Comparison of ENCODE assay signal across 17 mouse cellular contexts in genomic region chr2:33210841-33211240, GRCm38 (mm10). TPM values are rescaled to one million over a fixed set of nuclear protein-coding genes. Genes with fewer than 3 reads are reported as not detected.
A peak's percentile ranks its signal among the peaks of the same experiment; 100 is the strongest.
DNase-seq lines count a peak whose midpoint lies in the region; ATAC-seq and TF ChIP-seq lines count a peak whose summit lies in the region.
"Had no signal": no experiment of that assay in that cellular context is flagged by ENCODE, and none has a peak within 500 bp of the region (broad histone marks: within the 10 kb centered on the region; RNA-seq: fewer than 3 reads in every experiment).

No protein-coding gene starts in this region.

- H3K27ac ChIP-seq in midbrain, embryonic 15.5 days = no peak overlapping the region
- no peak overlapping the region for H3K27ac ChIP-seq in midbrain, embryonic 13.5 days
- H3K27ac ChIP-seq in liver, embryonic 11.5 days (ENCODE audit: low read depth, low read length) = no peak overlapping the region; the same call in 1 of the 2 replicates
- H3K27ac ChIP-seq in forebrain, embryonic 10.5 days = no peak overlapping the region; the same call in 1 of the 2 replicates
- no peak overlapping the region for H3K27ac ChIP-seq in gastrocnemius, adult 2 months
- H3K27ac ChIP-seq: heart, adult 2 months; limb, embryonic 12.5 days; stomach, embryonic 15.5 days had no signal

- intact Hi-C loops in gastrocnemius, adult 2 months (cut with DNase I) = no loop called here

- H3K4me2 ChIP-seq in midbrain, embryonic 15.5 days = no peak overlapping the region
- H3K4me2 ChIP-seq in midbrain, embryonic 13.5 days (replicated peaks) = no peak overlapping the region
- H3K4me2 ChIP-seq in liver, embryonic 11.5 days = no peak overlapping the region
- H3K4me2 ChIP-seq: limb, embryonic 12.5 days; stomach, embryonic 15.5 days had no signal

- no peaks in the 10 kb centered on the region for H3K36me3 ChIP-seq in midbrain, embryonic 15.5 days (replicated peaks)
- no peaks in the 10 kb centered on the region for H3K36me3 ChIP-seq in midbrain, embryonic 13.5 days
- H3K36me3 ChIP-seq in liver, embryonic 11.5 days (ENCODE audit: control insufficient read depth, insufficient read depth, low read length) = no peaks in the 10 kb centered on the region
- no peaks in the 10 kb centered on the region for H3K36me3 ChIP-seq in forebrain, embryonic 10.5 days (replicated peaks)
- H3K36me3 ChIP-seq: limb, embryonic 12.5 days; stomach, embryonic 15.5 days had no signal

- 0 out of 2 replicates have a peak, but pooled peaks have one; percentile 9 for ATAC-seq in midbrain, embryonic 15.5 days (replicated peaks)
- ATAC-seq in midbrain, embryonic 13.5 days = no peak
- ATAC-seq in liver, embryonic 11.5 days (replicated peaks; ENCODE audit: low FRiP score) = peak; percentile 35
- ATAC-seq: forebrain, embryonic 14.5 days had no signal

- WGBS in midbrain, embryonic 15.5 days = 67% methylated on average over 2 of the region's 2 CpGs
- WGBS in midbrain, embryonic 13.5 days = 84% methylated on average over 2 of the region's 2 CpGs
- WGBS in liver, embryonic 11.5 days = 74% methylated on average over 2 of the region's 2 CpGs
- WGBS in forebrain, embryonic 10.5 days = 82% methylated on average over 2 of the region's 2 CpGs

- no peak for TF ChIP-seq CTCF in gastrocnemius, adult 2 months (IDR thresholded peaks at IDR 0.05)

- no peak overlapping the region for H3K9ac ChIP-seq in midbrain, embryonic 15.5 days
- H3K9ac ChIP-seq in midbrain, embryonic 13.5 days (replicated peaks) = no peak overlapping the region
- H3K9ac ChIP-seq in liver, embryonic 11.5 days (ENCODE audit: low read depth, low read length) = no peak overlapping the region
- H3K9ac ChIP-seq: limb, embryonic 12.5 days; stomach, embryonic 15.5 days had no signal

- peaks cover 18% of the 10 kb centered on the region for H3K4me1 ChIP-seq in midbrain, embryonic 15.5 days
- H3K4me1 ChIP-seq in midbrain, embryonic 13.5 days (replicated peaks) = peaks cover 23% of the 10 kb centered on the region
- H3K4me1 ChIP-seq in liver, embryonic 11.5 days (replicated peaks; ENCODE audit: control insufficient read depth, insufficient read depth, low read length) = peaks cover 11% of the 10 kb centered on the region
- H3K4me1 ChIP-seq in forebrain, embryonic 10.5 days = peaks cover 37% of the 10 kb centered on the region

- peak; percentile 48 to 56 for DNase-seq in cerebellum, postnatal 10 days
- DNase-seq in cerebellum, postnatal 4 days (ENCODE audit: low spot score in 2 of 2) = no peak
- DNase-seq in liver, embryonic 11.5 days (ENCODE audit: low spot score) = no peak
- DNase-seq in forebrain, embryonic 10.5 days (ENCODE audit: extremely low spot score, low spot score) = no peak
- no peak for DNase-seq in gastrocnemius, adult 2 months
- DNase-seq: heart, adult 2 months; heart, postnatal 10 days; lung, postnatal 14 days; right cerebral cortex, adult 18-20 months; spleen, adult 18-20 months; thymus, postnatal 14 days had no signal

- no peak overlapping the region for H3K4me3 ChIP-seq in midbrain, embryonic 15.5 days
- no peak overlapping the region for H3K4me3 ChIP-seq in midbrain, embryonic 13.5 days (replicated peaks)
- H3K4me3 ChIP-seq in liver, embryonic 11.5 days (ENCODE audit: low read depth, low read length) = no peak overlapping the region
- no peak overlapping the region for H3K4me3 ChIP-seq in forebrain, embryonic 10.5 days
- H3K4me3 ChIP-seq in gastrocnemius, adult 2 months = no peak overlapping the region
- H3K4me3 ChIP-seq: heart, adult 2 months; limb, embryonic 12.5 days; myocyte; stomach, embryonic 15.5 days had no signal

- no peaks in the 10 kb centered on the region for H3K9me3 ChIP-seq in midbrain, embryonic 15.5 days
- H3K9me3 ChIP-seq in midbrain, embryonic 13.5 days = no peaks in the 10 kb centered on the region
- H3K9me3 ChIP-seq in liver, embryonic 11.5 days (ENCODE audit: control insufficient read depth, low read length) = no peaks in the 10 kb centered on the region
- no peaks in the 10 kb centered on the region for H3K9me3 ChIP-seq in forebrain, embryonic 10.5 days
- H3K9me3 ChIP-seq: limb, embryonic 12.5 days; stomach, embryonic 15.5 days had no signal

- no peaks in the 10 kb centered on the region for H3K27me3 ChIP-seq in midbrain, embryonic 15.5 days (replicated peaks)
- no peaks in the 10 kb centered on the region for H3K27me3 ChIP-seq in midbrain, embryonic 13.5 days
- H3K27me3 ChIP-seq in liver, embryonic 11.5 days (replicated peaks; ENCODE audit: control insufficient read depth, insufficient read depth, low read length) = no peaks in the 10 kb centered on the region
- H3K27me3 ChIP-seq in forebrain, embryonic 10.5 days (ENCODE audit: poor library complexity, severe bottlenecking) = no peaks in the 10 kb centered on the region
- H3K27me3 ChIP-seq: limb, embryonic 12.5 days; stomach, embryonic 15.5 days had no signal

RNA-seq across cellular contexts. Expression of gene Angptl2, which starts 5.0 kb away (rescaled TPM):
- 16.2 and 19.3 TPM in 2 replicates for polyA plus RNA-seq in midbrain, embryonic 15.5 days (2015; fragmentation: Nextera tagmentation; extraction: Ambion mirVana)
- polyA plus RNA-seq in midbrain, embryonic 13.5 days (2015; fragmentation: Nextera tagmentation; extraction: Ambion mirVana) = 14.8 and 15.5 TPM in 2 replicates
- 11.3 and 12.2 TPM in 2 replicates for polyA plus RNA-seq in liver, embryonic 11.5 days (2014; fragmentation: Nextera tagmentation; extraction: Ambion mirVana)
- polyA plus RNA-seq in forebrain, embryonic 10.5 days (2016; fragmentation: Nextera tagmentation; extraction: Ambion mirVana) = 24.3 and 25.1 TPM in 2 replicates
- total RNA-seq in gastrocnemius, adult 2 months (2021) = 10 to 100 TPM; 20.6 to 47.1 TPM

Comparison
In these comparisons a context has a peak if more than half of its experiments do, and no peak if none do; other contexts are left out.
1. DNase-seq: peak in cerebellum, postnatal 10 days (2 of 2); none in cerebellum, postnatal 4 days (0 of 2), liver, embryonic 11.5 days (single experiment), forebrain, embryonic 10.5 days (single experiment) and gastrocnemius, adult 2 months (single experiment).